Mouse (Mus musculus) bone marrow macrophage, adult 2 months (primary cell): ENCODE data around the gene Ppp6r1.

Source experiments
- CTCF ChIP-seq: IDR thresholded peaks from 2 replicates; pipeline ENCODE4 v1.5.1; 2012; ENCODE audit warnings: low read depth, mild to moderate bottlenecking, low read length, moderate library complexity
- POLR2A ChIP-seq: IDR thresholded peaks from 2 replicates; pipeline ENCODE4 v1.6.1; 2012; ENCODE audit warnings: mild to moderate bottlenecking, low read depth, low read length, borderline replicate concordance

- TF ChIP-seq CTCF = no peak
- TF ChIP-seq POLR2A = no peak
These were observed 45.9 kb downstream of the Ppp6r1 start for GRCm38 (mm10) chr7:4612956-4613355.
